Mouse (Mus musculus) large intestine, adult 2 months (tissue): ENCODE data around the gene Rab6b. TPM values are rescaled to one million over a fixed set of nuclear protein-coding genes. Genes with fewer than 3 reads are reported as not detected.
"Not testable (repeated sequence)": the region's sequence is repeated elsewhere in the genome, so short reads cannot be mapped to it uniquely, and the experiment has no call there.

Experiments
- DNase-seq: peaks from one replicate; pipeline ENCODE4 v3.0.0-alpha.2; 2012; ENCODE audit warnings: low read depth, low spot score
- WGBS: fragments of 180-500 bp; shearing (Covaris S2); methylation state at CpG from one replicate; pipeline ENCODE4 v1.1.7; 2018; 5-methylcytosine and 5-hydroxymethylcytosine counted together
- polyA plus RNA-seq: library from polyadenylated mRNA; depleted of rRNA; stranded (reverse); fragments of >200 nt; gene quantifications from 2 replicates; pipeline ENCODE4 v1.2.3, GENCODE M21; 2012

The Rab6b gene
- polyA plus RNA-seq, 1 experiment = 2.1 TPM

DNA sequence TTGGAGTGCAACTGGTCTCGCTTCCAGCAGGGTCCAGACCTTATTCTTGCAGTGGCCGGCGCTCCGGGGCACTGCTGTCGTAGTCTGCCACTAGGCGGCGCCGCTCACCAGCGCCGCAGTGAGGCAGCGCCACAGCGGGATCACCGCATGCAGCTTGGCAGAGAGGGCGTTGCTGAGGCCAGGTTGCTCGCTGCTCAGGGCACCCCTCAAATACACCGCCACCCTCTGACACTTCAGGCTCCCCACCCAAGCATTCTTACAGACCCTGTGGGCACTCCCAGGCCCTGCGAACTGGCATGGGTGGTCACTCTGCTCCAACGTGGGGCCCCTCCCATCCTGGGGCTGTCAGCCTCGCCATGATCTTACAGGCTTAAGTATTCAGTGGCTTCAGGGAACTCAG lies 19.3 kb upstream of the Rab6b start:
- 2% methylated on average over 19 of the region's 19 CpGs for WGBS
- no peak for DNase-seq

DNA sequence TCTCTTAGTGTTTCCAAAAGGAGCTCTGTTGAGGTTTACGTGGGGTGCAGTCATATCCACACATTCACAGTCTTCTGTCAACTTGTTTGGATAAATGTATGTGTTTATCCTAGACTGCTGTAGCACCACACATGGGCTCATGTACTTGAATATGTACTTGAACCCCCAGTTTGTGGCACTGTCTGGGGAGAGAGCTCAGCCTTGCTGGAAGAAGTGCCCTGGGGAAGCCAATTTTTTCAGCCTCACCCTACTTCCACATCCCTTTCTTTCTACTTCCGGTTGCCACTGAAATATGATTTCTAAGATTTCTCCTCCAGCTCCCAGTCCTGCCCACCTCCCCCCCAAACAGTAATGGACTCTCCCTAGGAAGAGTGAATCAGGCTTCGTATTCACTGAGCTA lies 17.9 kb upstream of the Rab6b start:
- WGBS = 69% methylated on average over 3 of the region's 3 CpGs
- DNase-seq = no peak

- WGBS = 24% methylated on average over 9 of the region's 14 CpGs
- not testable (repeated sequence) for DNase-seq
Measured at GRCm38 (mm10) chr9:103108341-103108798, 3.2 kb upstream of the Rab6b start.

- 35% methylated on average over 18 of the region's 18 CpGs for WGBS
- no peak for DNase-seq
Measured at GRCm38 (mm10) chr9:103108943-103109670, 2.5 kb upstream of the Rab6b start.

DNA sequence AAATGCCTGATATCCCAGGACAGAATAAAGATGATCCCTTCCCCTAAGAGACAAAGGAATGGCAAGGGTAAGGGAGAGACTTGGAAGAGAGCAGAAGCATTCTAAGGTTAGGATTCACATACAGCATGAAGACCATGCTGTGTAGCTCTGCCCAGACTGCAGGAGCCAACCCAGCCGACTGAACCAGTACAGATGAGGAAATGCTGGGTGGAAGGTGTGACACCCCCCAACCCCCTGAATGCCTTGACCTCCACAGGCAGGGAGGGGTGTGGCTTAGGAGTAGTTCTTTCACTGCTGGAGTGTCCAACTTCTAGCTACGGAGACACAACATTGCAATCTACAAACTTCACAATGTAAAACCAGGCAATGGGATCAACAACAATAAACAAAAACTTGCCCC lies 1.7 kb upstream of the Rab6b start:
- no peak for DNase-seq
- WGBS = 53% methylated on average over 2 of the region's 2 CpGs

- WGBS = 29% methylated on average over 18 of the region's 18 CpGs
- DNase-seq = no peak
Measured at GRCm38 (mm10) chr9:103110727-103111501, 673 bp upstream of the Rab6b start.

DNA sequence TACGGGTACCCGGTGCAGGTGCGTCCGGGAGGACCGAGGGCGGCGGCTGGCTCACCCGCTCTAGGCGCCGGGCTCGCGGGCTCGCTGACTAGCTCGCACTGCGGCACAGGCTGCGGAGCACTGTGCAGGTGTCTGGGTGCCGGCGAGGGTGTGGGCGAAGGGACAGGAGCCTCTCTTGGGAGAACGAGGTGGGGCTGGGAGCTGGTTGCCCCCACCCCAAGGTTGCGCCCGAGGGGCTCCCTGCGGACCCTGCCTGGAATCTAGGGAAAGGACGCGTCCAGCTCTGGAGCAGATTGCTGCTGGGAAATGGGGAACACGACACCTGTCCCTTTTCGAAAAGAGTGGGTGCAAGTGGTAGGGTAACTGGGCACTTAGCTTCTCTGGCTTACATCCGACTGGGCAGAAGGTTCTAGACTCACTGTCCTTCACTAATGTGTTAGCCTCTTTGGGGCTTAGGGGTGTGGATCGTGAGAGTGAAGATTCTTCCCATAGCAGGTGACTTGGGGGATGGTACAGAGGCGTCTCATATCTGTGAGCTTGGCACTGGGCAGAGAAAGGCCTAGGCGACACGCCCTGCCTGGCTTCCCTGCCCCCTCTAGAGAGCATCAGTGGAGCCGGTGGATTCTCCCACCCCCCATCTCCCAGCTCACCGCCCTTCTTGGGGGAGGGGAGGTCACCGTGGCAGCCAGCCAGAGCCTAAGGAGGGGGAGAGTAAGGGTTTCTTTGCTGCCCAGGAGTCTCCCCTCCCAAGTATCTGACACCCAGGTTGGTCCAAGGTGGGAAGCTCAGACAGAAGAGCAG lies 1.1 kb downstream of the Rab6b start:
- WGBS = 4% methylated on average over 35 of the region's 35 CpGs
- DNase-seq = no peak

DNA sequence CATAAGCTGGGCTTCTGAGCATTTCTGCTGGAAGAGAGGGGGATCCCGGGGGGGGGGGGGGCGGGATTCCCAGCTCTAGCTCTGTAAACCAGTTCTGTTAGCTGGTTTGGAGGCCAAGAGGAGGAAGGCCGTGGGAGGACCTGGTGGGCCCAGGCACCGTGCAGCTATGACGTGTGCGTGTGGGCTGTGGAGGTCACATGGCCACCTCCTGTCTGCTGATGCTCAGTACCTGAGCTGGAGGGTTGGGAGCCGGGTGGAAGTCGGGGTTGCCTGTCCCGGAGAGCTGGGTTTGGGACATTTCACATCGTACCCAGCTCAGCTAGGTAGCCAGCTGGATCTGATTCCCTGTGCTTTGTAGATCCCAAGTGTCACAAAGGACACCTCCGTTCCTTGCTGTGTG lies 1.8 kb downstream of the Rab6b start:
- WGBS = 64% methylated on average over 10 of the region's 11 CpGs

GRCm38 (mm10) chr9:103114326-103114725 lies 2.7 kb downstream of the Rab6b start:
- DNase-seq = no peak
- WGBS = 91% methylated on average over 8 of the region's 8 CpGs

More for the DNA sequence above, 1.8 kb downstream of the Rab6b start:
- DNase-seq = no peak

GRCm38 (mm10) chr9:103114901-103115300 lies 3.3 kb downstream of the Rab6b start:
- no peak for DNase-seq
- 88% methylated on average over 13 of the region's 13 CpGs for WGBS

GRCm38 (mm10) chr9:103116941-103117340 lies 5.4 kb downstream of the Rab6b start:
- WGBS = 82% methylated on average over 4 of the region's 4 CpGs
- DNase-seq = no peak

- 70% methylated on average over 5 of the region's 5 CpGs for WGBS
Measured at GRCm38 (mm10) chr9:103117495-103117894, 5.9 kb downstream of the Rab6b start.

DNA sequence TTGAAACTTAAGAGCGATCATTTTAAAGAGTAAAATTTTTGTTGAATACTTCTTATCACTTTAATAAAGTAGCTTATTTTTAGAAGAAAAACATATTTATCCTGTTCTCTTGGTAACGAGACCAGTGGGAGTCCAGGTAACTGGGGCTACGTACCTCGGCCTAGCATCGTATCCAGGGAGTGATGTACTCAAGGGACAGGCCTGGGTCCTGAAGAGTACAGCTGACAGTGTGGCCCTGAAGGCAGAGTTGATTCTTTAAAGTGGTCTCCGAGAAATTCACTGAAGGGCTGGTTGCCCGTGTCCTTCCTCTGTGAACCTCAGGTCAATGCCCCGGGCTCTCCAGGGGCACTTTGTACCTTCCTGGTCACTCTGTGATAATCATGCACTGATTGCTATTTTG lies 6.4 kb downstream of the Rab6b start:
- DNase-seq = no peak
- WGBS = 87% methylated on average over 8 of the region's 8 CpGs

More at GRCm38 (mm10) chr9:103117495-103117894, 5.9 kb downstream of the Rab6b start:
- no peak for DNase-seq

GRCm38 (mm10) chr9:103118651-103119275 lies 7.2 kb downstream of the Rab6b start:
- WGBS = 88% methylated on average over 5 of the region's 5 CpGs
- DNase-seq = no peak

- WGBS = 87% methylated on average over 9 of the region's 9 CpGs
- no peak for DNase-seq
Measured at GRCm38 (mm10) chr9:103119781-103120180, 8.2 kb downstream of the Rab6b start.

DNA sequence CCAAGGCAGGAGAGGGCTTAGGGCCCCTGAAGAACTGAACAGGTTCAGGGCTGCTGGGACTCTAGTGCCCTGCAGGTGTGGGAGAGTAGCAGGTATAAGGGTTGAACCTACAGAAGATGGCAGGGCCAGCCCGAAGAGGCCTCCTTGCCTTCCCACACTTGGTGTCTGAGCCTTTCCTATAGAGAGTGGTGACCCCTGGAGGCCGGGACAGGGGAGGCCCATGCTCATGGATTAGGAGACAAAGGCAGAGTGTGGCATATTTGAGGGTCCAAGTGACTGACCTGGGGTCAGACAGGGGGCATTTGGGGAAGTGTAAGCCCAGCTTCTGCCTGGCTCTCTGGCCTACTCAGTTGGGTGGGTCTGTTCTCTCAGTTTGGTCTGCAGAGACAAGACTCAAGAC lies 8.6 kb downstream of the Rab6b start:
- WGBS = 46% methylated on average over 2 of the region's 2 CpGs
- DNase-seq = no peak

DNA sequence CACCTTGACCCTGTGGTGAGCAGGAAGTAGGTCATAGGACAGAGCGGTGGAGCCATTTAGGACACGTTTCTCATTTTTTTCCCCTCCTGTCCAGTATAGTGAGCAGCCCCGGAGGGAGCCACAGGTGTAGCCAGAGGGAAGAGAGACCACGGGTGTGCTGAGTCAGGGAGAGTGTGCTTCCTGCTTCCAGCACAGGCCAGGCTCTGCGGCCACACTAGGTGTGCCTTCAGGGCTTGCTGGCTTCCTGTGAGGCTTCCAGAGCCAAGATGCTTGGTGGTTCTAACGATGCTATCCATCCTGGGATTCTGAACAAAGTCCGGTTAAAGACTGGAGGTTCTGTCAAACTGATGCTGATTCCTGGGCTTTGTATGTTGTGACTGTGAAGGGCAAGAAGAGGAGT lies 10.0 kb downstream of the Rab6b start:
- 63% methylated on average over 7 of the region's 7 CpGs for WGBS
- no peak for DNase-seq

- DNase-seq = no peak
- 92% methylated on average over 4 of the region's 4 CpGs for WGBS
Measured at GRCm38 (mm10) chr9:103124746-103125145, 13.2 kb downstream of the Rab6b start.

- DNase-seq = no peak
- WGBS = 83% methylated on average over 6 of the region's 6 CpGs
Measured at GRCm38 (mm10) chr9:103133493-103134124, 22.0 kb downstream of the Rab6b start.
